Mouse (Mus musculus): Measurements from ENCODE around the gene Styx. TPM values are rescaled to one million over a fixed set of nuclear protein-coding genes. Genes with fewer than 3 reads are reported as not detected.

The Styx gene
- total RNA-seq (2023), result 10 to 100 TPM; 10.9 to 12.4 TPM

GRCm38 (mm10) chr14:45350931-45351859 is at the start of gene Styx:
Gene Styx, plus strand, starts transcription at chr14:45351093.

GRCm38 (mm10) chr14:45318426-45319236 is 32.3 kb upstream of the Styx start, which contains the start of gene Ero1l:
Gene Ero1l, minus strand, starts transcription at chr14:45318771.

GRCm38 (mm10) chr14:45329589-45330181 is 21.2 kb upstream of the Styx start, which contains the start of gene Psmc6:
Gene Psmc6, plus strand, starts transcription at chr14:45329788.

GRCm38 (mm10) chr14:45404813-45405212 is 53.9 kb downstream of the Styx start, which contains the start of gene Gnpnat1:
Gene Gnpnat1, minus strand, starts transcription at chr14:45404913.

Other genes with a start within 250 kb of the Styx start
- gene Gpr137c, start 131.4 kb upstream of the Styx start, total RNA-seq (2023), result 1 to 10 TPM; 4.1 to 5.6 TPM
- 10 to 100 TPM; 17.9 to 22.8 TPM for gene Txndc16, start 130.8 kb upstream of the Styx start, total RNA-seq (2023)
- 10 to 100 TPM; 60.4 to 67.9 TPM for gene Ero1l, start 32.3 kb upstream of the Styx start, total RNA-seq (2023)
- 10 to 100 TPM; 62.4 to 62.5 TPM for gene Psmc6, start 21.3 kb upstream of the Styx start, total RNA-seq (2023)
- gene Gnpnat1, start 53.8 kb downstream of the Styx start, total RNA-seq (2023), result 1 to 10 TPM; 4.6 to 6.6 TPM
- gene Fermt2, start 179.0 kb downstream of the Styx start, total RNA-seq (2023), result under 1 TPM in 1 of 2 experiments, not detected in 1; 0.13 TPM